17 mouse cellular contexts compared by ENCODE assay signal in the genomic region with DNA sequence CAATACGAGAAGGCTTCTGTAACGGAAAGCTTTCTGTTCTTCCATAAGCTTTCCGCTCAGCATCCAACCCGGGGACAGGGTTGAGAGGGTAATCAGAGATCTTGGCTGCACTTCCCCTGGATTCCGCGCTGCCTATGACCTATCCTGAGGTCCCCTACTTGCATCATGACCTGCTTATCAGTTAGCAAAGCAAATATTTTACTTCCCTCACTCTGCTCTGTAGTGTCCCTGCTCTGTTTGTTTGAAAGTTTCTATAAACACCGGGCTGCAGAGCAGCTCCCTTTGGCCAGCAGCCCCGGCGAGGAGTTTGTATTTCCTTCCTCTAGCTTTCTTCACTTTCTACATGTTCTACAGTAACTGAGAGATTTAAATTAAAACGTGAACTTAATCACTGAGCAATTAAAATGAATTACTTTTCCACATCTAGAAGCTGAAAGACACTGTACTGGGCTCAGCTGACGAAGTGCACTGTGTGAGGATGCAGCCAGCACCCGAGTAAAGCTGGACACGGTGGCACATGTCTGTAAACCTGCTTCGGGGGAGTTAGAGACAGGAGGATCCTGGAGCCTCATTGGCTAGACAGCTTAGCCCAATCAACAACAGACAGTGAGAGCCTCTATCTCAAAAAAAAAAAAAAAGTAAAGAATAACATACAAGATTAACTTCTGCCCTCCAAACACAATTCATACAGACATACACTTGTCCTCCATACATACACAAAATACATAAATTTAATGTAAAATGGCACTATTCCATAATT. TPM values are rescaled to one million over a fixed set of nuclear protein-coding genes. Genes with fewer than 3 reads are reported as not detected.
A peak's percentile ranks its signal among the peaks of the same experiment; 100 is the strongest.
DNase-seq lines count a peak whose midpoint lies in the region; ATAC-seq and TF ChIP-seq lines count a peak whose summit lies in the region.
"Had no signal": no experiment of that assay in that cellular context is flagged by ENCODE, and none has a peak within 500 bp of the region (broad histone marks: within the 10 kb centered on the region; RNA-seq: fewer than 3 reads in every experiment).

No protein-coding gene starts in this region.

- no peak overlapping the region; the same call in 1 of the 2 replicates for H3K4me2 ChIP-seq in kidney, postnatal 0 days (ENCODE audit: low read length)
- H3K4me2 ChIP-seq in lung, embryonic 16.5 days (ENCODE audit: low read depth, low read length): peak overlapping the region; percentile 45

- DNase-seq in adrenal gland, adult 2 months: peak; percentile 7
- no peak for DNase-seq in adrenal gland, adult (ENCODE audit: inconsistent age in 2 of 2, low spot score in 1 of 2)
- peak; percentile 3 for DNase-seq in MEL (ENCODE audit: low read depth, low spot score)
- DNase-seq in kidney, postnatal 0 days (ENCODE audit: low spot score): peak; percentile 70
- DNase-seq in right cerebral cortex, postnatal 10 days (ENCODE audit: low spot score in 2 of 2): no peak
- DNase-seq in embryonic facial prominence, embryonic 10.5 days (ENCODE audit: low spot score): no peak
- no peak for DNase-seq in adipocyte (ENCODE audit: low spot score)
- DNase-seq: adrenal gland, adult 8-10 months; cerebellum, adult 9-11 months; gastrocnemius, postnatal 10 days; thymus, postnatal 36 days had no signal

- ATAC-seq in kidney, postnatal 0 days (replicated peaks; ENCODE audit: low FRiP score, low read depth): no peak
- ATAC-seq in lung, embryonic 16.5 days (ENCODE audit: low read depth): peak; percentile 87
- ATAC-seq: hindbrain, postnatal 0 days had no signal

- TF ChIP-seq CTCF in MEL (IDR thresholded peaks at IDR 0.05 in 2 of 3, conservative IDR thresholded peaks at IDR 0.05 in 1 of 3; ENCODE audit: control insufficient read depth in 1 of 3, insufficient read depth in 1 of 3, low read depth in 2 of 3, low read length in 3 of 3, poor library complexity in 1 of 3, severe bottlenecking in 1 of 3): no peak
- TF ChIP-seq CTCF in kidney, postnatal 0 days (IDR thresholded peaks at IDR 0.05; ENCODE audit: low read depth): no peak

- peaks cover 0 to 2% of the 10 kb centered on the region in 2 experiments; a peak in 1 of 4 replicates for H3K27me3 ChIP-seq in MEL (ENCODE audit: control insufficient read depth in 1 of 2, insufficient read depth in 2 of 2, low read length in 2 of 2)
- no peaks in the 10 kb centered on the region for H3K27me3 ChIP-seq in kidney, postnatal 0 days (ENCODE audit: insufficient read depth, low read length)
- no peaks in the 10 kb centered on the region for H3K27me3 ChIP-seq in lung, embryonic 16.5 days (ENCODE audit: control insufficient read depth, insufficient read depth, low read depth, low read length)
- H3K27me3 ChIP-seq in embryonic facial prominence, embryonic 10.5 days (replicated peaks; ENCODE audit: low read depth, poor library complexity, severe bottlenecking): no peaks in the 10 kb centered on the region

- no peak for TF ChIP-seq RAD21 in MEL (IDR thresholded peaks at IDR 0.05; ENCODE audit: low read depth, low read length)

- H3K27ac ChIP-seq in MEL (ENCODE audit: control insufficient read depth, low read depth, low read length): no peak overlapping the region
- H3K27ac ChIP-seq in kidney, postnatal 0 days: peak overlapping the region; percentile 39; the same call in 1 of the 2 replicates
- H3K27ac ChIP-seq in lung, embryonic 16.5 days (ENCODE audit: low read length): peak overlapping the region; percentile 68
- H3K27ac ChIP-seq in embryonic facial prominence, embryonic 10.5 days (replicated peaks): no peak overlapping the region
- H3K27ac ChIP-seq: hindbrain, postnatal 0 days; left cerebral cortex, adult 2 months; midbrain, embryonic 10.5 days had no signal

- no peak overlapping the region for H3K9ac ChIP-seq in MEL (ENCODE audit: control insufficient read depth, low read depth, low read length, poor library complexity, severe bottlenecking)
- no peak overlapping the region for H3K9ac ChIP-seq in kidney, postnatal 0 days (ENCODE audit: low read depth, low read length)
- H3K9ac ChIP-seq in lung, embryonic 16.5 days (ENCODE audit: low read length): no peak overlapping the region

- TF ChIP-seq EP300 in MEL (IDR thresholded peaks at IDR 0.05; ENCODE audit: low read depth in 1 of 2, low read length in 2 of 2): no peak

- H3K79me2 ChIP-seq in MEL (ENCODE audit: control insufficient read depth, insufficient read depth, low read length, poor library complexity): no peaks in the 10 kb centered on the region

- WGBS in kidney, postnatal 0 days: 35% methylated on average over 14 of the region's 14 CpGs
- WGBS in lung, embryonic 16.5 days: 7% methylated on average over 14 of the region's 14 CpGs
- WGBS in embryonic facial prominence, embryonic 10.5 days: 63% methylated on average over 14 of the region's 14 CpGs

- H3K4me3 ChIP-seq in MEL (ENCODE audit: control insufficient read depth in 1 of 2, insufficient read depth in 1 of 2, low read depth in 2 of 2, low read length in 2 of 2): no peak overlapping the region
- no peak overlapping the region for H3K4me3 ChIP-seq in kidney, postnatal 0 days (replicated peaks; ENCODE audit: low read depth, low read length)
- H3K4me3 ChIP-seq in lung, embryonic 16.5 days (ENCODE audit: low read length): no peak overlapping the region
- H3K4me3 ChIP-seq in embryonic facial prominence, embryonic 10.5 days: no peak overlapping the region
- H3K4me3 ChIP-seq: erythroblast, embryonic 14.5 days; left cerebral cortex, adult 2 months; midbrain, embryonic 10.5 days had no signal

- H3K36me3 ChIP-seq in MEL (ENCODE audit: control insufficient read depth in 1 of 2, insufficient read depth in 2 of 2, low read length in 2 of 2): no peaks in the 10 kb centered on the region
- no peaks in the 10 kb centered on the region for H3K36me3 ChIP-seq in kidney, postnatal 0 days (ENCODE audit: insufficient read depth, low read length)
- H3K36me3 ChIP-seq in lung, embryonic 16.5 days (ENCODE audit: control insufficient read depth, insufficient read depth, low read length): no peaks in the 10 kb centered on the region
- no peaks in the 10 kb centered on the region for H3K36me3 ChIP-seq in embryonic facial prominence, embryonic 10.5 days (replicated peaks)
- H3K36me3 ChIP-seq: G1E; midbrain, embryonic 10.5 days had no signal

- no peaks in the 10 kb centered on the region for H3K4me1 ChIP-seq in MEL (ENCODE audit: control insufficient read depth in 1 of 2, insufficient read depth in 2 of 2, low read length in 2 of 2)
- no peaks in the 10 kb centered on the region for H3K4me1 ChIP-seq in kidney, postnatal 0 days (replicated peaks; ENCODE audit: insufficient read depth, low read length)
- H3K4me1 ChIP-seq in lung, embryonic 16.5 days (replicated peaks; ENCODE audit: control insufficient read depth, insufficient read depth, low read length): peaks cover 9% of the 10 kb centered on the region
- 0 out of 2 replicates have a peak, but pooled peaks cover 4% of the 10 kb centered on the region for H3K4me1 ChIP-seq in embryonic facial prominence, embryonic 10.5 days
- H3K4me1 ChIP-seq: midbrain, embryonic 10.5 days had no signal

- H3K9me3 ChIP-seq in MEL (replicated peaks; ENCODE audit: insufficient read depth, low read length): no peaks in the 10 kb centered on the region
- H3K9me3 ChIP-seq in kidney, postnatal 0 days (replicated peaks; ENCODE audit: low read length): no peaks in the 10 kb centered on the region
- H3K9me3 ChIP-seq in lung, embryonic 16.5 days (ENCODE audit: control insufficient read depth, low read length): no peaks in the 10 kb centered on the region
- H3K9me3 ChIP-seq in embryonic facial prominence, embryonic 10.5 days: no peaks in the 10 kb centered on the region
- H3K9me3 ChIP-seq: G1E; midbrain, embryonic 10.5 days had no signal

- no peak for TF ChIP-seq POLR2A in MEL (IDR thresholded peaks at IDR 0.05; ENCODE audit: control insufficient read depth in 1 of 2, insufficient read depth in 1 of 2, low read depth in 1 of 2, low read length in 2 of 2, poor library complexity in 1 of 2)

TF ChIP-seq in MEL, 35 proteins besides CTCF, POLR2A, EP300 and RAD21:
- TF ChIP-seq KAT2A (conservative IDR thresholded peaks at IDR 0.05; ENCODE audit: low read depth, low read length) (no peak), POLR2AphosphoS5 (IDR thresholded peaks at IDR 0.05; ENCODE audit: borderline replicate concordance, low read depth, low read length) (no peak), USF1 (IDR thresholded peaks at IDR 0.05; ENCODE audit: low read depth, low read length) (no peak), GABPA (IDR thresholded peaks at IDR 0.05; ENCODE audit: low read depth, low read length) (no peak), TBP (IDR thresholded peaks at IDR 0.05; ENCODE audit: low read depth, low read length) (no peak), MXI1 (IDR thresholded peaks at IDR 0.05; ENCODE audit: low read depth, low read length) (no peak), ZNF384 (IDR thresholded peaks at IDR 0.05; ENCODE audit: low read depth, low read length) (no peak)
TF ChIP-seq in MEL: peak in this region for 0.

RNA-seq across cellular contexts. Expression of a gene that starts 43.7 kb away (rescaled TPM):
- total RNA-seq in adrenal gland, adult 2 months (2021): 1 to 10 TPM; 3.7 to 5.0 TPM
- 2.4 TPM in 2 replicates for polyA plus RNA-seq in adrenal gland, adult 2 months (2012; rRNA removed)
- 0.08 TPM in 1 of 2 replicates, not detected in the other for total RNA-seq in MEL (2012; rRNA removed)
- polyA plus RNA-seq in MEL (2012; ENCODE audit: insufficient read depth in 1 of 2, insufficient read length in 2 of 2, low read depth in 1 of 2, low replicate concordance in 2 of 2, missing spikeins in 1 of 2): under 1 TPM in 1 of 2 experiments, not detected in 1; 0.08 TPM
- polyA plus RNA-seq in kidney, postnatal 0 days (2015; fragmentation: Nextera tagmentation; extraction: Ambion mirVana): 19.9 and 21.3 TPM in 2 replicates
- 6.4 and 7.3 TPM in 2 replicates for polyA plus RNA-seq in lung, embryonic 16.5 days (2015; fragmentation: Nextera tagmentation; extraction: Ambion mirVana)
- 4.2 and 5.7 TPM in 2 replicates for polyA plus RNA-seq in embryonic facial prominence, embryonic 10.5 days (2016; fragmentation: Nextera tagmentation; extraction: Ambion mirVana)

Comparison
In these comparisons a context has a peak if more than half of its experiments do, and no peak if none do; other contexts are left out.
1. DNase-seq: peak in adrenal gland, adult 2 months (single experiment), MEL (single experiment) and kidney, postnatal 0 days (single experiment); none in adrenal gland, adult (0 of 2), right cerebral cortex, postnatal 10 days (0 of 2), embryonic facial prominence, embryonic 10.5 days (single experiment) and adipocyte (single experiment).
2. H3K27ac ChIP-seq: peak in kidney, postnatal 0 days (single experiment) and lung, embryonic 16.5 days (single experiment); none in MEL (single experiment) and embryonic facial prominence, embryonic 10.5 days (single experiment).